Mouse (Mus musculus) B cell, adult 2 months (primary cell): ENCODE measurements around the gene Dapk2.

Source experiments
- DNase-seq, 2 experiments: peaks; one replicate each; pipeline ENCODE4 v3.0.0; 2022

Gene Dapk2

DNA sequence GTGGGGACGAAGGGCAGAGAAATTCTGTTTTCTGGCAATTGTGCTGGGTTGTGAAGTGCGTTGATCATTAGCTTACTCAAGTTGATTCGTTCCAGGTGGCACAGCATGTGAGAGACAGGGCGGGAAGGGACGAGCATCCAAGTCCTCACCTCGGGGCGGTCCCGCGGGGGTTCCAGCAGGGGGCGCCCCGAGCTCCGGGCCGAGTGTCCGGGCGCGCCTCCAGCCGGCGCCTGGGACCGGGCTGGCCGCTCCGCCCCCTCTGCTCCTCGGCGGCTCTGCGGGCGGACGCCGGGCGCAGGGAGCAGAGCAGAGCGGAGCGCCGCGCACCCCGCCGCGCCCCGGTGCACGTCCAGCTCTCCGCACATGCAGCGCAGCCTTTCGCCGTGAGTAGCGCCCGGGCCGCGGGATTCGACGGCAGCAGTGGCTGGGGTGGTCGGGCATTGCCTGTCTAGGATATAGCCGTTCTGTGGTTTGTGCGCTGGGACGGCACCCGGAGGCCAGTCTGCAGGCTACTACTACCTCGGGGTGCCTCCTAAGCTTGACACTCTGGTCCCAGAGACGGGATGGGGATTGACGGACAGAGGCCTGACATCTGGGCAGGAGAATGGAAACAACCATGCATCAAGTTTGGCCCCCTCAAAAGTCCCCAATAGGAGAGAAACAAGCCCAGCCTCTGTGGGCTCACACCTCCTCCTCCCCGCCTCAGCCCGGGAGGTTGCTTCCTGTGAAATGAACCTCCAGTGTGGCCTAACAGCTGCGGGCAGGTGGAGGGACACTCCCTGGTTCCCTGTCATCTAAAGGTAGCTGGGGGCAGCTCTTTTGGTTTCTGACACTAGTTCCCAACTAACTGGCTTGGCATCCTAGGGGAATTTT, at the start of gene Dapk2:
Dapk2 (plus strand) TSS at position 266 of the 873 bp plus-strand sequence.
- peak; percentile 76 to 81 for DNase-seq

DNA sequence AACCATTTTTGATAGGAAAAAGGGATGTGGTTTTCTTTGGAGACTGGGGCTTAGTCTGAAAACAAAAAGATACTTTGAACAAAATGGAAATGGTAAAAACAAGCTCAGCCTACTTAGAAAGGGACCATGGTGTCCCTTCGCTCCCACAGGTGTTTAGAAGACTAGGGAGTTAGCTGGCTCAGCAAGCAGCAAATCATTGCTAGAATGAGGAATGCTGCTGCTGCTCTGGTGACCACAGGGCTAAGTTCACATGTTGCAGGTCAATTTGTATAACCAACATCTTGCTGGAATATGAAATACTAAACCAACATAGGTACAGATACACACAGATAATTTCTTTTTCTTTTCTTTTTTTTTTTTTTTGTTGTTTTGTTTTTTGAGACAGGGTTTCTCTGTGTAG, 48.4 kb upstream of the Dapk2 start:
- no peak for DNase-seq

DNA sequence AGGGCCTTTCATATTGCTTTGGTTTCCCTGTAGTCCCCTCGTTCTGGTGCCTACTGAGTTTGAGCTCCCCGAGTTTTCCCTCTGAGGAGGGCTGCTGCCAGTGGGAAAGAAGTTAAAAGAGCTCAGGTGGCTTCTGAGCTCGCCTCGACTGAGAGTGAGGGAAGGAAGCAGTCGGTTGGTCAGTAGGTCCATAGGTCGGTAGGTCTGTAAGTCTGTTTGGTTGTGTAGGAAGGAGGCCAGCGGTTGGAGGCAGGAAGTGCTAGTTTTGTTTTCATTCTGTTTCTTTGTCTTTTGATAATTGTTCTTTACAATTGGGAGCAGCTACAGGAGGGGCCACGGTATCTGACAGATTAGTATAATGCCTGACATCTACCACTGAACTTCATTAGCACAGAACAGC, 47.9 kb upstream of the Dapk2 start:
- no peak for DNase-seq

DNA sequence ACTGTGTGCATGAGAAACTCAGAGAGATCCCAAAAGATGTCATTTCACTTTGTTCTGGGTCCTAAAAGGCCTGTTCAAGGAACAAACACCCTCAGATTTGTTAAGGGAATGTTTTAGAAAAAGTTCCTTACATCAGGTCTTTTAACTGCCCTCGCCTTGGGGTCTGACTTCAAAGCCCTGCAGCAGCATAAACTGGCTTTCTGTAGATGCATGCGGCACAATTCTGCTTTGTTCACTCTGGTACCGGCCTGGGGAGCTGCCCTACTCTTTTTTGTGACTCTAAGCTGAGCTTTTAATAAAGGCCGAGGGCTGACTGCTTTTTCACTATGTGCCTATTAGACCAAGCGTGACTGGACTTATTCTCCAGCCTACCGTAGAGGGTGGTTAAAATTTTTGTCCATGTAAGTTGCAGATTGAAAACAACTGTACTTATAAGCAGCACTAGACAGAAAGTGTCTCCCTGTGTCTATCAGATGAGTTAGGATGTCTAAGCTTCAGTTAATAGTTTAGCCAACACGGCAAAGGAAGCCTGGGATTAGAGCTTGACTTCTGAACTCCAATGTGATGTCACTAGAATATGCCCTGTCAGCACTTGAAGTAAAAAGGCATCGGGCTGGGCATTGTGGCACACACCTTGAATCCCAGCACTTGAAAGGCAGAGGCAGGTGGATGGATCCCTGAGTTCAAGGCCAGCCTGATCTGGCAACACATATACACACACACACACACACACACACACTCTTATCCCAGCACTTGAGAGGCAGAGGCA, 47.2 kb upstream of the Dapk2 start:
- DNase-seq = no peak

DNA sequence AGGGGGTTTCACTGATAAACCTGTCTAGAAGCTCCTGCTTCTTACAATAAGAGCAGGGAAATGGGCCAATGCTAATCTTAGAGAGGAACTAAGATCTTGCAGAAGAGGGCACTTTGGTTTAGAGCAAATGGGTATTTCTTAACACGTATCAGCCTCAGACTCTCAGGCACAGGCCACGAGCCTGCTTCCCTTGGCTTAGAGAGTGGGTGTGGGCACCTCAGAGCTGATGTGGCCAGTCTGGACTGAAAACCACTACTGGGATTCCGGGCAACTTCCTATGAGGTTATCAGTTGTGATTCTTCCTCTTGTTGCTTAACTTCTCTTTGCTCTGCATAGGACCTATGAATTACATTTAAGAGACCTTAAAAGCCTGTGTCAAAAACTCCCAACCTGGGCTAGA, 43.7 kb upstream of the Dapk2 start:
- no peak for DNase-seq

DNA sequence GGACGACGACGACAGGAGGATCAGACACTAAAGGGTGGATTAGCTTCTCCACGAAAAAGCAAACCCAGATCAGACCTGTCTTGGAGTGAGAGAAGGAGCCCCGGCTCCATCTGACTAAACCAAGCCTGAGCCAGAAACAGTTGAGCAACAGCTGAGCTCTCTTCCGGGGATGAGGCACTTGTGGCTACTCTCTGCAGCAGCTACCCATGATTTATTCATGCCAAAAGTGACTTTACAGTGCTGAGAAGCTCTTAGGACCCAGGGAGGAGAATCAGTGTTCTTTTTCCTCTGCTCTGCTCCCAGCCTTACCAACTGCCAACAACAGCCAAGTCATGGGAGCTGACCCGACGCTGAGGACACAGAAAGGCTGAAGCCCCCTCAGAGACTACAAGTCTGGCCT, 41.1 kb upstream of the Dapk2 start:
- no peak for DNase-seq

DNA sequence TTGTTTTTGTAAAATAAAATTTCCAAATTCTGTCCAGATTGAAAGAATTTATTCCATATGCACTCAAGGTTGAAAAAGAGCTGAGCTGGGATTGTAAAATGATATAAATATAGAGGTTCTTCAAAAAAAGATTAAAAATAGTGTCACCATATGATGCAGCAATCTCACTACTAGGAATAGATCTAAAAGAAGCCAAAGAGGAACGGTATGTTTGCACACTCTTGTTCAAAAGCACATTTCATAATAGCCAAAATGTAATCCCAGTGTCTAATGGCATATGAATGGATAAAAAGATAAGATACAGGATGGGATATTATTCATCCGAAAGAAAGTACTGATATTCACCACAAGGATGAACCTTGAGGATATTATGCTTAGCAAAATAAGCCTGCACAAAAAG, 38.5 kb upstream of the Dapk2 start:
- no peak for DNase-seq

DNA sequence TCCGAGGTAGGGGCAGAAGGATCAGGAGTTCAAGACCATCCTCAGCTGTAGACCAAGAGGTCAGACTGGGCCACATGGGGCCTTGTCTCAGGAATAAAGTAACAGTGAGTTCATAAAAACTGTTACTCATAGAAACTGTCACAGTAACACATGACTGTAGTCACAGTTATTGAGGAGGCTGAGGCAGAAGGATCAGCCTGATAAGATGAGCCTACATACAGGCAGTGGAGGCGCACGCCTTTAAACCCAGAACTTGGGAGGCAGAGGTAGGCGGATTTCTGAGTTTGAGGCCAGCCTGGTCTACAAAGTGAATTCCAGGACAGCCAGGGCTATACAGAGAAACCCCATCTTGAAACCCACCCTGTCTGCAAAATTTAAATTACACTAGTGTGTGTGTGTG, 37.9 kb upstream of the Dapk2 start:
- no peak for DNase-seq

DNA sequence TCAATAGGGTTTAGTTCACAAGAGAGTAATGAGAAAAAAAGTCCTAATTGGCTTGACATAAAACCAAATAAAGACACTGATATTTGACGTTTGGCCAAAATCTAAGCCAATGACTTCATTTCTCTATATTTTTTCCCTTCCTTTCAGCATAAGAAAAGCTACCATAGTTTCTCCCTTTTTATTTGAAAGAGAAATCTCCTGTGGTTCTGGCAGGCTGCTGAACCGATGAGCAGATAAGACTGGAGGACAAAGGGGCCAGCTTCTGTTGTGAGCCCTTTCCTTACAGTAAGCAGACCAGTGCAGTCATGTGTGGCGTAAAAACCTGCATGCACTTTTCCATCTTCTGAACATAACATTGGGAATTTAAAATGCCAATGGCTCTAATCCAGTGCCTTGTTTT, 37.1 kb upstream of the Dapk2 start:
- no peak for DNase-seq

DNA sequence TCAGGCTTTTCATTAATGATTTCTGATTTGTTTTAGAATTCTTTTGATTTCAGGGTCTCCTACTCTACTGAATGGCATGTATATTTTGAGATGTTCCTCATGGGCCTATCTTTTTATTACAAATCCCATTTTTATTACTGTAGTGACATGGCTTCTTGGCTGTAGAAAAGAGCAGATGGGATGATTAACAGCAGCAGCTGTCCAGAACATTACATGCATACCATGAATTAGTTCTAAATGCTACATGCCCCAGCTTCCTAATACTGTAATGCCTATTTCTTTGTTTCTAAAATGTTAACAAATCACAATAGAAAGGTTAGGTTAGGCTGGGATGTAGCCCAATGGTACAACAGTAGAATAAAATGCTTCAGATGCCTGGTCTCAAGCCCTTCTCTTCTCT, 36.6 kb upstream of the Dapk2 start:
- DNase-seq = no peak

DNA sequence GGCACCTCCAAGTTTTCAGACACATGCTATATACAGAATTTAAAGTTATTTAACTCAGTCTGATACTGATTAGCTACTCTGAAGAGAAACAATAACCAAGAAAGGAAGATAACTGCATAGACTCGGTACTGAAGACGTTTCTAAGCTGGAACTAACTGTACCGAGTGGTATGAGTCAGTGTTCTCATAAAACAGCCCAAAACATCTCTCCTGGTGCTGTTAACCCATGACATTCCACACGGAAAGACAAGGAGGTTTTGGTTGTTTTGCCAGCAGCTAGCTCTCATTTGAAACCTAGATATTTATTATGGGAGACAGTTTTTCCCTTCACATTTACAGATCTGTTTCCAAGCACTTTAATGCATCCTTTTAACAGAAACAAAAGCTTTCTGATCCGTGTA, 34.4 kb upstream of the Dapk2 start:
- no peak for DNase-seq

DNA sequence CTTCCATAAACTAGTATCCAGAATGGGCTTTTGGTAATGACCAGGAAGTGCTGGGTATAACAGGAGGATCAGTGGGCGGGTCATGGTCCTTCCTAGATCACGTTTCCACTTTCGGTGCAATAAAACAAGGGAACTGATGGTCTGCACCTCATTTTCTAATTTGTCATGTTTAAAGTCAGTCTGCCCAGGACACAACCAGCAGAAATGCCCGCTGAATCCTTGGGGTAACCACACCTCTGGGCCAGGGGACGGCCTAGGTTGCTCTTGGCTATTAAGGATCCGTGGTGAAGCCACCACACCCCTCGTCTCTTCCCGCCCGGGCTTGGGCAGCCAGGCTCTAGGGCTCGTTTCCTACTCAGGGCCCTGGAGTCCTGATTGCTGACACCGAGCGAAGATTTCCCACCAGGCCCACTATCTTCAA, 33.9 kb upstream of the Dapk2 start:
- no peak for DNase-seq

DNA sequence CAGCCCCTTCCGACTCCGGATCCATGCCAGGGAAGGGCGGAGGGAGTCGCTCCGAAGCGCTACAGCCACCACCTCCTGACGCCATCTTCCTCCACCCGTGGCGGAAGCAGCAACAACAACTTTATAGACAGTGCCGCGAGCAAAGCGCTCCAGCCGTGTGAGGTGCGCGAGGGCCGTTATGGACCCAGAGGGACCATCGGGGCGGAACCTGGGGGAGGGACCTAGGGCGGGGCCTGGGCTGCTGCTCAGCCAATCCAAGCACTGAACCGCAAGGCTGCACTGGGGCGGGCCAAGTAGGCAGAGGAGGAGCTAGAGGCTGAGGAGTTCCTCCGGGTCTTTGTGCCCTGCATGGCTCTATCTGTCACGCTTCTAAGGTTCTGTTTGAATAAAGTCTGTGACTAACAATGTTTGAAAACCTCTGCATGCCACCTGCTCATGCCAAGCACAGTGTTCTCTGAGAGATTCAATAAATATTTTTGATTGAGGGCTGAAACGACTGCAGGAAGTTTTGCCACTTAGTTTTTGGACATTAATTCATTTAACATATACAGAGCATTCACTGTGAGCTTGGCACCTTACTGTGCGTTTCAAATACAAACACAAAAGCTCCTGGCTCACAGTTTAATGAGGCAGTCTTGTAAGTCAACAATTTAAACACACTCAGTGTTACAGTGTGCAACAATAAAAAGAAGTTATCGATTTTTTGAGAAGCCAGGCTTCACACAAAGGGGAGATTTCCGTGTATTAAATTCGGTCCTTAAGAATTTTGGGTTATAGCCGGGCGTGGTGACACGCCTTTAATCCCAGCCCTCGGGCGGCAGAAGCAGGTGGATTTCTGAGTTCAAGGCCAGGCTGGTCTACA, 33.1 kb upstream of the Dapk2 start:
- peak; percentile 99 to 100 for DNase-seq

DNA sequence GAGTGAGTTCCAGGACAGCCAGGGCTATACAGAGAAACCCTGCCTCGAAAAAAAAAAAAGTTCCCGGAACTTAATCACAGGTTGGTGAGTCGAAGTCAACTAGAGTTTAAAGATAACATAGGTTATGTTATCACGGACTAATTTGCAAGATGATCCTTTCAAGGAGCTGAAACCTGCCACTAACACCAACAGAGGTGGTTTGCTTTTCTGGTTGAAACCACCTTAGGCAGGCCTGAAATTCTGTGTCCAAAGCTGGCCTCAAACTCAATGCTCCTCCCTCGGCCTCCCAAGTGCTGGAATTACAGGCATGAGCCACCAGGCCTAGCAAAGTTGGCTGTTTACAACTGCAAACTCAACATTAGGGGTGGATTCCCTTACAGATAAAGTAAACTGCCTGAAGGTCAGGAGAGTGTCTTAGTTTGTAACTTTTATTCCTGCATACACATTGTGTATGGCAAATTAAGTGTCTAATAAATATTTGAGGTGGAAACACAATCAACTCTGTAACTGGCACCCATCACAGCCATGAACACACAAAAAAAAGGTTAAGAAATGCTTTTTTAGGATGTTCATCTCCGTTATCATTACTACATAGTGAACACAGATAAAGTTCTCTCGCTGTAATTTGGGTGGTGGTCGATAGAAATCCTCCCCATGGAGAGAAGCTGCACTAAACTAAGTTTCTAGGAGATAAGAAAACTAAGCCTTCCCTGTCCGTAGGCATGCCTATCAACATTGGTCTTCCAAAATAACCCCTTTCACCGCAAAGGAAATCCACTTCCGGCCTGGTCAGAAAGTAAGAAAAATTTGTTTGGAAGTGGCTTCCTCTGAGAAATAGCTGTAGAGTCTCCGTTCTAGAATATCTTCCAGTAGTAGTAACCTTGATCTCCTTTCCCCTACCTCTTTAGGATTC, 32.2 kb upstream of the Dapk2 start:
- no peak for DNase-seq

DNA sequence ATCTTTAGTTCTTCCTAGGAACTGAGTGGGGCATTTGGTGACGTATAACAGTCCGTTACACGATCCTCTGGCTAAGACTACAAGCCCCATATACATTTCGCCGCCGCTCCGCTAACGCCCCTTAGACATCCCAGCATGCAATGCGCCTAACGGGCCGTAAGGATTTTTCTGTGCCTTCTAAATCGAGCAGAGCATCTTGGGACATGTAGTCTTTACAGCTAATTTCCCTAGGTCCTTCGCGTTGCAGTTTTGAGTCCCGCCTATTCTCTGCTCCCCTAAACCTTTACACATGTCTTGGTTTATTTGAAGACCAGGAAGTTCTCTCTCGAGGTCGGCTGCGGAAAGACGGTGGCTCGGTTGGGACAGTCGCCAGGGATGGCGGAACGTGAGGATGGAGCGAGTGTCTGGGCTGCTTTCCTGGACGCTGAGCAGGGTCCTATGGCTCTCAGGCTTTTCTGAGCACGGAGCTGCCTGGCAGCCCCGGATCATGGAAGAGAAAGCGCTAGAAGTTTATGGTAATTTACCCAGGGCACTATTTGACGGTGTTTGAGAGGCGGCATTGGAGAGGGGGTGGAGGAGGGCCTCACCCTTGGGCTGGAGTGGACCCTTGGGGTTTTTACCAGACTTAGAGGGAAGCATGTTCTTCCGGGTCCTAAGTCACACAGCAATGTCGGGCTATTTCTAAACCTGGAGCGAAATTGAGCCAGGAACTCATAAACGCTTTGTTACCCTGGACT, 31.4 kb upstream of the Dapk2 start, which contains the start of the genes Snx1 and Ciao2a:
Snx1 (minus strand) TSS at position 132 of the 737 bp plus-strand sequence.
Ciao2a (plus strand) TSS at position 156 of the 737 bp plus-strand sequence.
- peak; percentile 89 to 91 for DNase-seq

DNA sequence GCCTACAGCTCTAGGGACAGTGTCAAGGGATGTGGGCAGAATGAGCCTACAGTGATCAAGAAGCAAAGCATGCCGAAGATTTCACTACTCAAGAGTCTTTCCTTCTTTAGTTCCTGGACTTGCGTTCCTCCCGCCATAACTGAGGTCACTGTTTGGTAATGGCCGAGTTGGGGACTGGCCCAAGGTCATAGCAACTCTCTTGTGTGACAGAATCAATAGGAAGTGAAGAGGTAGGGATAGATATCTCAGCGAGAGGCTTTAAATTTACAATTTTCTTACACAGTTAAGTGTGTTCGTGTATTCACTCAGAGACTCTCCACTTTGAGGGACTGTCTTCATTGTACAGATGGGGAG, 30.9 kb upstream of the Dapk2 start:
- DNase-seq = no peak

DNA sequence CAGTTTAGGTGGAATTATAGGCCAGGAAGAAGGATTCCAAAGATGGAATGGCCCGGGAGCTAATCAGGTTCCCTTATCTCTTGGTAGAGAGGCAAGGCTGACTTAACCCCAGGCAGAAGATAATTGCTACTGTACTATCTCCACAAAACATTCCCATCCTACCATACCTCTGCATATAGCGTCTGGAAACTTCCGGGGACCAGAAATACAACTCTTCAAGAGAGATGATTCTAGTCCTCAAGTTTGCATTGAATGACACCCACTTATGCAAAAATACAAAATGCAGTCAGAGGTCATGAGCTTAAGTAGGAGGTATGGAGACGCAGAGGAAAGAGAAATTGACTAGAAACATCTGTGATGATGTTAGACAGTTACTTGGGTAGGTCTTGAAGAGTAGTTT, 30.1 kb upstream of the Dapk2 start:
- DNase-seq = no peak

DNA sequence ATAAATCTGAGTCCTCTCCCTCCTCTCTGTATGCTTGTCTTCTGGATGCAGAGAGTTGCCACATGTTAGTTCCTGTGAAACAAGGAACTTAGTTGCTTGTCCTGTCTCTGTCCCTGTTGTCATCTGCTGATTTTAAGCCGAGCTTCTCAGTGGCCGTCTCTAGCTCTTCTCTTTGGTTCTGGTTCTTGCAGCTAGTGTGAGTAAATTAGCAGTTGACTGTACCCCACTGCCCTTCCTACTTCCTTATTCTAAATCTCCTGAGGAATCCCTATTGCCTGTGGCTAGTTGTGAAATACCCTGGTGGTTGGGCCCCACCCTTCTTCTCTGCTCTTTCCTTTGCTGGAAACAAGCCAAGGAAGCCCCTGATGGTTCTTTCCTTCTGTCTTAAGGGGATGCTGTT, 26.6 kb upstream of the Dapk2 start:
- no peak for DNase-seq

DNA sequence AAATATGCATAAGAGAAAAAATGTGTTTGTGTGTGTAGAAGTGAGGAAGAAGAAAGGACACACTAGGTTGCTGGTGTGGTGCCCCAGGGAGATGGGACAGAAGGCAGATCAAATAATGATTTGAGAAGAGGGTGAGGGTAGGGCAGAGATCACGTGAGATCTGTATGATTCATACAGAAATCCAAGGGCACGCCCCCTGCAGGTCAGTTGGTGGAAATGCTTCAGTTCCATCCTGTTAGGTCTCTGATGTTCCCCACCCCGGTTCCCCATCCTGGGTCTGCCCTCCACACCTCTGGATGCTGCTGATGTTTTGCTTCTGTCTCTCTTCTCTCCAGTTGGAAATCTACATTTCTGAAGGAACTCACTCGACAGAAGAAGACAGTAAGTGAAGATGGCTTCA, 22.1 kb upstream of the Dapk2 start:
- DNase-seq = peak; percentile 70

DNA sequence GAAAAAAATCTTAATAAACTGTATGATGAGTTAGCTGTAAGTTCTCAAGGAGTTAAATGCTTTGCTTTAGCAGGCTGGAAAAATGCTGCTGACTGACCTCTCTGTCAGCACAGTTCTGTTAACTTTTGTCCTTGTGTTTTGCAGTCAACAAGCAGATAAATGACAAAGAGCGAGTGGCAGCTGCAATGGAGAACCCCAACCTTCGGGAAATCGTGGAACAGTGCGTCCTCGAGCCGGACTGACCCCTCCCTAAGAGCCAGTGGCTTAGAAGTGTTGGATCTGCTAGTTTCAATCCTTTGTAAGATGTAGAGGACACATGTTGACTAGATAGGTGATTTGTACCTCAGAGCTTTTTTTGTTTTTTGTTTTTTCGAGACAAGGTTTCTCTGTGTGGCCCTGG, 19.8 kb upstream of the Dapk2 start:
- DNase-seq = no peak

DNA sequence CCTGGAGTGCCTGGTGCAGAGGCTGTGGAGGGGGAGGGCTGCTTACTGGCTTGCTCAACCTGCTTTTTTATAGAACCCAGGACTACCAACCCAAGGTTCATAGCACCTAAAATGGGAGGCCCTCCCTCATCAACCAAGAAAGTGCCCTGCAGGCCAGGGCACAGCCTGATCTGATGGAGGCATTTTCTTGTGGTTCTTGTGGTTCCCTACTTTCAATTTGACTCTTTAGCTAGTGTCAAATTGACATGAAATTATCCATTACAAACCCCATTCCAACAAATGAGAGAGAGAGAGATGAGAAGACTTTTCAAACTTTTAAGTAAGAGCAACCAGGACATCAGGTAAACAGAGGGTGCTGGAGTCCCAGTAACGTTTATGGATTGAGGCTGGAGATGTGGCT, 15.8 kb upstream of the Dapk2 start:
- no peak for DNase-seq
